Mouse (Mus musculus) MEL (cell line): ENCODE measurements around the gene Ctnnb1. TPM values are rescaled to one million over a fixed set of nuclear protein-coding genes. Genes with fewer than 3 reads are reported as not detected.

Source experiments
- DNase-seq: peaks from one replicate; pipeline ENCODE4 v3.0.0; 2011; ENCODE audit warnings: low read depth, low spot score
- H3K27ac ChIP-seq: 2 replicates; pipeline ENCODE4 v1.5.1; 2012; ENCODE audit warnings: low read depth, mild to moderate bottlenecking, control low read depth, low read length, moderate library complexity; ENCODE audit not compliant: control insufficient read depth
- H3K27me3 ChIP-seq, 2 experiments: fragments of 150-350 bp in 1 of 2; sonication (generic) in 1 of 2; 2 replicates each; pipeline ENCODE4 v1.6.1; 2012; ENCODE audit warnings: low read length in 2 of 2, mild to moderate bottlenecking in 2 of 2, improper control_type of control experiment in 1 of 2, moderate library complexity in 1 of 2; ENCODE audit not compliant: insufficient read depth in 2 of 2, control insufficient read depth in 1 of 2
- H3K36me3 ChIP-seq, 2 experiments: 2 replicates each; pipeline ENCODE4 v1.6.1; 2012 to 2014; ENCODE audit warnings: low read length in 2 of 2, improper control_type of control experiment in 1 of 2, inconsistent platforms in 1 of 2, mild to moderate bottlenecking in 1 of 2; ENCODE audit not compliant: insufficient read depth in 2 of 2, control insufficient read depth in 1 of 2
- H3K4me1 ChIP-seq, 2 experiments: fragments of 150-350 bp in 1 of 2; sonication (generic) in 1 of 2; 2 replicates each; pipeline ENCODE4 v1.6.1; 2012; ENCODE audit warnings: low read length in 2 of 2, improper control_type of control experiment in 1 of 2, mild to moderate bottlenecking in 1 of 2; ENCODE audit not compliant: insufficient read depth in 2 of 2, control insufficient read depth in 1 of 2
- H3K4me3 ChIP-seq, 2 experiments: fragments of 150-350 bp in 1 of 2; sonication (generic) in 1 of 2; 2 replicates each; pipeline ENCODE4 v1.5.1; 2012; ENCODE audit warnings: low read depth in 2 of 2, low read length in 2 of 2, mild to moderate bottlenecking in 2 of 2, moderate library complexity in 2 of 2, control low read depth in 1 of 2, improper control_type of control experiment in 1 of 2; ENCODE audit not compliant: control insufficient read depth in 1 of 2, insufficient read depth in 1 of 2
- H3K79me2 ChIP-seq: 2 replicates; pipeline ENCODE4 v1.6.1; 2012; ENCODE audit warnings: mild to moderate bottlenecking, low read length, moderate library complexity; ENCODE audit not compliant: control insufficient read depth, poor library complexity, insufficient read depth
- H3K9ac ChIP-seq: 2 replicates; pipeline ENCODE4 v1.6.1; 2012; ENCODE audit warnings: low read depth, mild to moderate bottlenecking, control low read depth, low read length, moderate library complexity; ENCODE audit not compliant: control insufficient read depth, poor library complexity, severe bottlenecking
- H3K9me3 ChIP-seq: fragments of 150-350 bp; sonication (generic); replicated peaks from 2 replicates; pipeline ENCODE4 v1.6.1; 2012; ENCODE audit warnings: mild to moderate bottlenecking, low read length, improper control_type of control experiment, moderate library complexity; ENCODE audit not compliant: insufficient read depth
- BHLHE40 ChIP-seq: IDR thresholded peaks from 2 replicates; pipeline ENCODE4 v1.6.1; 2012; ENCODE audit warnings: low read depth, mild to moderate bottlenecking, inconsistent platforms, low read length, improper control_type of control experiment, borderline replicate concordance
- CHD2 ChIP-seq: IDR thresholded peaks from 2 replicates; pipeline ENCODE4 v1.6.1; 2011; ENCODE audit warnings: low read length, improper control_type of control experiment
- E2F4 ChIP-seq: IDR thresholded peaks from 2 replicates; pipeline ENCODE4 v1.6.1; 2011; ENCODE audit warnings: low read depth, low read length, improper control_type of control experiment, borderline replicate concordance
- ELF1 ChIP-seq: IDR thresholded peaks from 2 replicates; pipeline ENCODE4 v1.6.1; 2014; ENCODE audit warnings: low read depth, mild to moderate bottlenecking, inconsistent platforms, low read length, improper control_type of control experiment, moderate library complexity
- GABPA ChIP-seq: IDR thresholded peaks from 2 replicates; pipeline ENCODE4 v1.6.1; 2012; ENCODE audit warnings: low read depth, mild to moderate bottlenecking, inconsistent platforms, low read length, improper control_type of control experiment, moderate library complexity
- GATA1 ChIP-seq: IDR thresholded peaks from 2 replicates; pipeline ENCODE4 v1.6.1; 2011; ENCODE audit warnings: low read depth, low read length, improper control_type of control experiment
- HCFC1 ChIP-seq: IDR thresholded peaks from 2 replicates; pipeline ENCODE4 v1.6.1; 2012; ENCODE audit warnings: low read depth, mild to moderate bottlenecking, inconsistent platforms, low read length, improper control_type of control experiment, moderate library complexity
- MXI1 ChIP-seq: IDR thresholded peaks from 2 replicates; pipeline ENCODE4 v1.6.1; 2011; ENCODE audit warnings: mild to moderate bottlenecking, low read depth, low read length, improper control_type of control experiment
- NELFE ChIP-seq: IDR thresholded peaks from 2 replicates; pipeline ENCODE4 v1.6.1; 2011; ENCODE audit warnings: low read depth, low read length, improper control_type of control experiment
- POLR2AphosphoS2 ChIP-seq: IDR thresholded peaks from 2 replicates; pipeline ENCODE4 v1.6.1; 2011; ENCODE audit warnings: low read length, improper control_type of control experiment
- RAD21 ChIP-seq: IDR thresholded peaks from 2 replicates; pipeline ENCODE4 v1.6.1; 2011; ENCODE audit warnings: mild to moderate bottlenecking, low read depth, low read length, improper control_type of control experiment
- TBP ChIP-seq: IDR thresholded peaks from 2 replicates; pipeline ENCODE4 v1.8.0; 2011; ENCODE audit warnings: low read depth, low read length, improper control_type of control experiment
- TCF12 ChIP-seq: IDR thresholded peaks from 2 replicates; pipeline ENCODE4 v1.6.1; 2014; ENCODE audit warnings: low read depth, mild to moderate bottlenecking, inconsistent platforms, low read length, improper control_type of control experiment, moderate library complexity
- UBTF ChIP-seq: IDR thresholded peaks from 2 replicates; pipeline ENCODE4 v1.6.1; 2012; ENCODE audit warnings: low read depth, mild to moderate bottlenecking, inconsistent platforms, low read length, improper control_type of control experiment, moderate library complexity, borderline replicate concordance; ENCODE audit not compliant: insufficient read depth
- ZC3H11A ChIP-seq: IDR thresholded peaks from 2 replicates; pipeline ENCODE4 v1.6.1; 2012; ENCODE audit warnings: low read depth, mild to moderate bottlenecking, inconsistent platforms, low read length, improper control_type of control experiment
- ZNF384 ChIP-seq: IDR thresholded peaks from 2 replicates; pipeline ENCODE4 v1.6.1; 2012; ENCODE audit warnings: low read depth, mild to moderate bottlenecking, inconsistent platforms, low read length, improper control_type of control experiment
- polyA plus RNA-seq, 2 experiments: library from polyadenylated mRNA; stranded (reverse) in 1 of 2; unstranded in 1 of 2; fragments of >175 nt in 1 of 2; fragments of >200 nt in 1 of 2; gene quantifications; 2 replicates each; pipeline versions ENCODE4 v1.2.1 to v1.2.4; 2012; ENCODE audit warnings: low replicate concordance in 2 of 2, low read depth in 1 of 2; ENCODE audit not compliant: insufficient read length in 2 of 2, insufficient read depth in 1 of 2, missing spikeins in 1 of 2
- total RNA-seq: library from RNA; depleted of rRNA; stranded (reverse); fragments of 300-350 nt; gene quantifications from 2 replicates; pipeline ENCODE4 v1.2.3, GENCODE M21; 2012

Ctnnb1 gene
- total and polyA plus RNA-seq, 3 experiments: 302 to 701 (median 377) TPM

GRCm38 (mm10) chr9:120991801-120992200 lies 62.8 kb downstream of the Ctnnb1 start:
- H3K79me2 ChIP-seq: no peaks in the 10 kb centered on the region
- TF ChIP-seq ELF1: no peak
- TF ChIP-seq BHLHE40: no peak
- no peak for TF ChIP-seq TBP
- TF ChIP-seq HCFC1: no peak
- no peak for TF ChIP-seq UBTF
- no peak for TF ChIP-seq MXI1
- no peak for TF ChIP-seq CHD2
- TF ChIP-seq E2F4: no peak
- no peak for TF ChIP-seq ZC3H11A
- TF ChIP-seq, all 39 proteins: peak for 0
- Histone ChIP-seq H3K9me3 (no peaks in the 10 kb centered on the region), H3K27me3 (no peaks in the 10 kb centered on the region), H3K4me1 (no peaks in the 10 kb centered on the region), H3K27ac (no peak overlapping the region), H3K9ac (no peak overlapping the region), H3K36me3 (no peaks in the 10 kb centered on the region), H3K4me3 (no peak overlapping the region)
- DNase-seq: no peak

GRCm38 (mm10) chr9:120993004-120993403 lies 64.0 kb downstream of the Ctnnb1 start:
- DNase-seq: no peak
- no peaks in the 10 kb centered on the region for H3K9me3 ChIP-seq
- TF ChIP-seq ZC3H11A (no peak), ZNF384 (no peak), RAD21 (no peak), GABPA (no peak), TBP (no peak), TCF12 (no peak), POLR2AphosphoS2 (no peak), GATA1 (no peak), NELFE (no peak)
- TF ChIP-seq, all 39 proteins: peak for 0
- no peaks in the 10 kb centered on the region for H3K27me3 ChIP-seq
- no peak overlapping the region for H3K27ac ChIP-seq
- no peaks in the 10 kb centered on the region for H3K4me1 ChIP-seq
- no peak overlapping the region for H3K4me3 ChIP-seq
- H3K9ac ChIP-seq: no peak overlapping the region
- no peaks in the 10 kb centered on the region for H3K36me3 ChIP-seq
- H3K79me2 ChIP-seq: no peaks in the 10 kb centered on the region
